Mouse (Mus musculus) adipocyte (in vitro differentiated cells): ENCODE measurements around the gene Ints12.

Experiments
- DNase-seq: peaks from one replicate; pipeline ENCODE4 v3.0.0-alpha.2; 2016; ENCODE audit warnings: low spot score

Ints12 gene

GRCm38 (mm10) chr3:133091664-133092273 lies at the start of gene Ints12, which contains the start of gene Gstcd:
Ints12 (plus strand) TSS chr3:133091840.
Gstcd (minus strand) TSS chr3:133092033.
- DNase-seq = peak; percentile 96

DNA sequence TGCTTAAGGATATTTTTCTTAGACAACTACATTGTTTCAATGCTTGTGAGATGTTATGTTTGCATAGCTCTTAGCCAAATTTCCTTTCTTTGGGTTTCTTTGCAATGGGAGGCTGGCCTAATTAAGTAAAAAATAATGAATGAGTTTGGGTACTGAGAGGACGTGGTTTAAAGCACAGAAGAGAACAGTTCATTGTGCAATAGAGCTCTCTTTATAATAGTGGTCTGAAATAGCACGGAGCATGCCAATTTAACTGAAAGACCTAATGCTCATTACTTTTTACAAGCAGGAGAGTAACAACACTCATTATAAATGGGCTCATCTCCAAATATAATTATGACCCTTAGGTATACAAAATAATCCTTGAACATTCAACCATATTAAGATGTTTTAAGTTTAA lies 39.6 kb upstream of the Ints12 start:
- DNase-seq = no peak

DNA sequence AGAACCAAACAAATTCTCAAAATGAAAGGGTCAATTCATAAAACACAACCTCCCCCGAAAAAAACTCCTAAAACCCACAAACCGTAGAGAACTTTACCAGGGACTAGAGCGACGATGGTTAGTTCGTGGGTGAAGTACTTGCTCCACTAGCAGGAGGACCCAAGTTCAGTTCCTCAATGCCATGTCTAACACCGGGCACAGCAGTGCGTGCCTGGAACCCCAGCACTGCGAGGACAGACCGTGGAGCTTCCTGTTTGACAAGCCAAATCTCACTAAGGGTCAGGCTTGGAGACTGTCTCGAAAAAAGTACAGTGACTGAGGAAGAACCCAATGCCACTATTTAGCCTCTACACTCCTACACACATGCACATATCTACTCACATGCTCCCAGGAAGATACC lies 16.1 kb upstream of the Ints12 start:
- no peak for DNase-seq

DNA sequence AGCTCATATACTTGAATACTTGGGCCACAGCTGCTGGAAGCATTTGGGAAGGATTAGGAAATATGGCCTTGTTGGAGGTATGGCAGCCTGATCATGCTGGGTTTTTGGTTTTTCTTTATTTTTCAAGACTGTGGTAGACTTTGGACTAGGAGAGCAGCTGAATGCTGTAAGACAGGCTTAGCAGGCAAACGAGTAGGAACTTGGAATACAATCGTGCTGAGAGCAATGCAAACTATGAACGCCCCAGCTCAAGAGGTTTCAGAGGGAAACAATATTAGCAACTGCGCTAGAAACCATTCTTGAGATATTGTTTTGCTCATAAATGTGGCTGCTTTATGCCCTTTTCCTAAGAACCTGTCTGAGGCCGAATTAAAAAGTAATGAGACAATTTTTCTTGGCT lies 8.9 kb upstream of the Ints12 start:
- no peak for DNase-seq

DNA sequence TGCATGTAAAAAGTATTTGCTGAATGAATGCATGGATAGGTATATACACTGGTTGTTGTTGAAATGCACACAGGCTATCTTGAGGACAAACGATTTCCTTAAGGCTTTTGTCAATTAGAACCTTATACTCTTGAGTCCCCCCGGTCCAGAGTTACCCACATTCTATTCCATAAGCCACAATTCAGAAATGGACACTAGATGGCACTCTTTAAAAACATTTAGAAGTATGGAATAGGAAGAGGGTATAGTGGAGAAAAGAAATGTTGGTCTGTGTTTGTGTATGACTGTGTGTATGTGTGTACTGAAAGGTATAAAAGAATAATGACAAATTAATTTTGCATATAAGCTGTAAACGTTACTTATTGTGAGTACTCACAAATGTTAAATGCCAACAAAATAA lies 5.8 kb upstream of the Ints12 start:
- DNase-seq = peak; percentile 64

GRCm38 (mm10) chr3:133090247-133091120 lies 1.2 kb upstream of the Ints12 start:
- DNase-seq = peak; percentile 14

- peak; percentile 35 for DNase-seq
These were observed 448 bp upstream of the Ints12 start for GRCm38 (mm10) chr3:133091121-133091663.

DNA sequence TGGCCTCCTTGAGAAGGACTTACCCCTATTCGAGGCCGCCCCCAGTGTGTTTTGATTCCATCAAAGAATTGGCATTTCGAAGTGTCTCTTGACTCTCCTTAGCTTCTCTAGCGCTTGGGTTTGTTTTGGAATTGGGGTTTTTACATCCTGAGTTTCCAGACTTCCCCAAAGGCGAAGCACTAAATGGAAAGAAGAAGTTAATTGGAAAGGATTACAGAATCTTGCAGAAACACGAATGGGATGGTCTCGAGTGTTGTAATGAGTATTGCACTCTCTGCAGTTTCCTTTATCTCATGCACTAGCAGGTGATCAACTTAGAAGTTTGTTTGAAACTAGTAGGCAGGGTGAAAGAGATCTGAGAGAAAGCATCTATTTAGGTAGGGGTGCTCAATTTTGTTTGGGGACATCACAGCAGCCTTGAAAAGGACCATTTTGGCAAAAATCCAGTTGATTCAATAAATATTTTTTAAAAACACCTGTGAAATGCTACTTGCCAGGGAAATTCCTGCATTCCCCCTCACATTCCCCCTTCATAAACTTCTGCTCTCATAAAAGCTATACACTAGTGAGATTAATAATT lies 724 bp downstream of the Ints12 start:
- DNase-seq = no peak

GRCm38 (mm10) chr3:133092936-133093335 lies 1.3 kb downstream of the Ints12 start:
- DNase-seq = no peak

GRCm38 (mm10) chr3:133094305-133094704 lies 2.7 kb downstream of the Ints12 start:
- DNase-seq = no peak

- no peak for DNase-seq
These were observed 6.3 kb downstream of the Ints12 start for GRCm38 (mm10) chr3:133097936-133098335.

DNA sequence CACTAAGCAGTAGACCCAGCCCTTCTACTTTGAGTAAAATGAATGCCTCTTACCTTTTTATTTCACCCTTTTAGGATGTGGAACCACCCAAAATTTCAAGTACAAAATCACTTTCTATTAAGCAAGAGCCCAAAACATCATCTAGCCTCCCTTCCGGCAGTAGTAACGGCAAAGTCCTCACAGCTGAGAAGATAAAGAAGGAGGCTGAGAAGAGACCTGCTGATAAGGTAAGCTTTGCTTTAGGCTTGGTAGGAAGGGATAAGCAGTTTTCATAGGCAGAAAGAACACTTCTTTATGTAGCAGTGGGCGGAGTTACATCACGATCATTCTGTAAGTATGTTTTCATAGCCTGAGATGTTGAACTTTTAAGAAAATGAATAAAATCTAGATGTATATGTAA lies 6.7 kb downstream of the Ints12 start:
- no peak for DNase-seq

DNA sequence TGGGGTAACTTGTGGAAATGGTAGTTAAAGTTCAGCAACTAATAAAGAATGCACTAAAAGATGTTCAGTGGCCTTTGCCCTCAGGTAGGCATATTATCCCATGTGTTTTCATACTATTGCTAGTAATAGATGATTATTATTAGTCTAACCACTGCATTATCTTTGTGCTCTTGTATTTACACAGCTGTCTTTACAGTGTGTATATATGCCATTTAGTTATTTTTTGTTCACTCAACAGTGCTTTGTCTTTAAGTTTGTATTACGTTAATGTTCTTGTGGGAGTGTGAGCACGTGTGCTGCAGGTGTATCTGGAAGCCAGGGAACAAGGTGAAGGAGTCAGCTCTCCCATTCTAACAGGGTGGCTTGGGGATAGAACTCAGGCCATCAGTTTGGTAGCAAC lies 7.3 kb downstream of the Ints12 start:
- DNase-seq = no peak

GRCm38 (mm10) chr3:133103768-133104167 lies 12.1 kb downstream of the Ints12 start:
- no peak for DNase-seq

DNA sequence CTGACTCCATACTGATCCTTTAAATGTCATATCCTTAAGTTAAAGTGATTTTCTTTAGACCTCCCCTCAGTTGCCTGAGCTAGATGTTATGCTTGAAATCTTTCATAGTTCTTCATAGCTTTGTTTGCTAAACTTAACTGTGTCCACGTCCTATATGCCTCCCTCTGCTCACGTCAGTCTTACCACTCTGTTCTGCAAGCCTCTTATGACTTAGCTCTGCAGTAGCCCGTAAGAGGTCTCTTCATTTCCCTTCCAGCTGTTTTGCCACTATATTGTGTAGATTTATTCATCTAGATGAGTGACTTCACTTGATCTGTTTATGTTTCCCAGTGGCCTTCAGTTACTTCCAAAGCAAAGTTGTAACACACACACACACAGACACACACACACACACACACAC lies 12.8 kb downstream of the Ints12 start:
- DNase-seq = no peak

- DNase-seq = no peak
These were observed 17.1 kb downstream of the Ints12 start for GRCm38 (mm10) chr3:133108731-133109130.

DNA sequence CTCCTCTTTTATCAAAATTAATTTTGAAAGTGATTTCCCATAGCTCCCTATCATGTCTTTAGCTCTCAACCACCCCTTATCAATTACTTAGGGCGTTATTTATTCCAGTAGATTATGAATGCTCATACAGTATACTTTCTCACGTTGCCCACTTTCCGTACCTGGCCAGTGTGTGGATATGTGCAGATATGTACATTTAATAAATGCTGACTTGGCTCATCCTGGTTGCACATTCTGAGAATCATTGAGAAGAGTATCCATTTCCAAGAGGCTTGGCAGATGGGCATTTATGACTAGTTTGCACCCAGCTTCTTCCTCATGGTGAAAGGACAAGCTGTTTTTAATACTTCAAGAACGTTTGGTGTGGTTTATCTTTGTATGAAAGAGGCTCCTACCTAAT lies 18.2 kb downstream of the Ints12 start:
- DNase-seq = no peak

GRCm38 (mm10) chr3:133111741-133112140 lies 20.1 kb downstream of the Ints12 start:
- DNase-seq = peak; percentile 62

GRCm38 (mm10) chr3:133113281-133113680 lies 21.6 kb downstream of the Ints12 start:
- no peak for DNase-seq

DNA sequence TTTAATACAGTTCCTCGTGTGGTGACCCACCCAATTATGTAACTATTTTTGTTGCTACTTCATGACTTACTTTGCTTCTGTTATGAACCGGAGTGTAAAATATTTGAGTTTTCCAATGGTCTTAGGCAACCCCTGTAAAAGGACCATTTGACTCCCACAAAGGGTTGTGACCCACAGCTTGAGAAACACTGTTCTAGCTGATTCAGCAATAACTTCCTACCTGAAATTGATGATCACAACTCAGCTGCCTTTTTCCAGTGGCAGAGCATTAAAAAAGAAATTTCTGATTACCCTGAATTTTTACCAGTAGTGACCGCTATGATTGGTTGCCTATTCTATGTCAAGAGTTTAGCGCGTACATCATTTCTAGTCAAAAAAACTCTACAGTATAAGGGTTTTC lies 39.7 kb downstream of the Ints12 start:
- DNase-seq = no peak

- DNase-seq = no peak
These were observed 41.0 kb downstream of the Ints12 start for GRCm38 (mm10) chr3:133132611-133133010.

DNA sequence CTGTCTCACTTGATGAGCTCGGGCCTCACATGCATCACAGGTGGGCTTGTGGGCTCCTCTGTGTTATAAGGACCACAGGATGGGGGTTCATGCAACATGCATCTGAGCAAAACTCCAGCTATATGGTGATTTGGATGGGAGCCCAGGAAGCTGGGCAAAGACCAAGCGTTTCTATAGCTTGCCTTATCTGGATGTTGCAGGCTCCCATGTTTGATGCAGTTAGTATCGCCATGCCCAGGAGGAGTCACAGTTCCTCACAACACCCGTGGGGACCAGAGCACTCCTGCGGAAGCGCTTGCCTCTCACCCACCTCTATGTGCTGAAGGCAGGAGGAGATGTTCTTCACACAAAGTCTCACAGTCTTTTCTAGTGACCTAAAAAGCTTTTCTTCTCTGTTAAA lies 50.2 kb downstream of the Ints12 start:
- no peak for DNase-seq
